In genomic region chr6:100288730-100289035, GRCm38 (mm10) we compare ENCODE assay signal across 8 mouse cellular contexts. TPM values are rescaled to one million over a fixed set of nuclear protein-coding genes. Genes with fewer than 3 reads are reported as not detected.
DNase-seq lines count a peak whose midpoint lies in the region; ATAC-seq lines count a peak whose summit lies in the region.

No protein-coding gene starts in this region.

- WGBS in heart, embryonic 13.5 days = 33% methylated on average over 4 of the region's 4 CpGs
- 49% methylated on average over 4 of the region's 4 CpGs for WGBS in intestine, embryonic 15.5 days
- 45% methylated on average over 4 of the region's 4 CpGs for WGBS in stomach, embryonic 16.5 days

- H3K9ac ChIP-seq in heart, embryonic 13.5 days = no peak overlapping the region
- H3K9ac ChIP-seq in intestine, embryonic 15.5 days = no peak overlapping the region; the same call in 1 of the 2 replicates
- H3K9ac ChIP-seq in stomach, embryonic 16.5 days (ENCODE audit: low read length) = no peak overlapping the region

- intact Hi-C loops in heart, postnatal 10 days (cut with DNase I) = loop anchor here (5.0 to 10.0 kb wide), 4 partner anchors 224 to 621 kb away; partner anchors contain the start of genes Eif4e3, Gm20696 and Ppp4r2

- H3K27ac ChIP-seq in heart, embryonic 13.5 days (replicated peaks) = no peak overlapping the region
- no peak overlapping the region; the same call in 1 of the 2 replicates for H3K27ac ChIP-seq in intestine, embryonic 15.5 days
- H3K27ac ChIP-seq in stomach, embryonic 16.5 days (ENCODE audit: low read length) = no peak overlapping the region

- no peak for DNase-seq in heart, postnatal 10 days
- peak; percentile 21 for DNase-seq in right cerebral cortex, postnatal 14 days
- DNase-seq in right cerebral cortex, adult 18-20 months = no peak
- DNase-seq in lung, postnatal 36 days = no peak
- DNase-seq in frontal cortex, postnatal 25 days (ENCODE audit: low spot score in 2 of 2) = no peak

- H3K27me3 ChIP-seq in heart, embryonic 13.5 days (replicated peaks) = peaks cover 23% of the 10 kb centered on the region; the same call in 1 of the 2 replicates
- H3K27me3 ChIP-seq in intestine, embryonic 15.5 days (replicated peaks) = no peaks in the 10 kb centered on the region
- no peaks in the 10 kb centered on the region for H3K27me3 ChIP-seq in stomach, embryonic 16.5 days (ENCODE audit: control insufficient read depth, insufficient read depth, low read length)

- H3K36me3 ChIP-seq in heart, embryonic 13.5 days = no peaks in the 10 kb centered on the region
- H3K36me3 ChIP-seq in intestine, embryonic 15.5 days = no peaks in the 10 kb centered on the region
- no peaks in the 10 kb centered on the region for H3K36me3 ChIP-seq in stomach, embryonic 16.5 days (ENCODE audit: control insufficient read depth, insufficient read depth, low read length)

- H3K4me3 ChIP-seq in heart, embryonic 13.5 days = peak overlapping the region; percentile 77
- H3K4me3 ChIP-seq in intestine, embryonic 15.5 days (replicated peaks) = peak overlapping the region; percentile 82
- no peak overlapping the region for H3K4me3 ChIP-seq in stomach, embryonic 16.5 days (replicated peaks; ENCODE audit: low read length)

- no peak for ATAC-seq in heart, embryonic 13.5 days (ENCODE audit: extremely low read depth, insufficient number of reproducible peaks, low FRiP score, low TSS enrichment)
- ATAC-seq in intestine, embryonic 15.5 days = no peak
- ATAC-seq in stomach, embryonic 16.5 days (ENCODE audit: insufficient read depth, low FRiP score) = no peak

- H3K9me3 ChIP-seq in heart, embryonic 13.5 days = no peaks in the 10 kb centered on the region
- no peaks in the 10 kb centered on the region for H3K9me3 ChIP-seq in intestine, embryonic 15.5 days
- H3K9me3 ChIP-seq in stomach, embryonic 16.5 days (replicated peaks; ENCODE audit: control insufficient read depth, low read length) = no peaks in the 10 kb centered on the region

- H3K4me1 ChIP-seq in heart, embryonic 13.5 days = peaks cover 41% of the 10 kb centered on the region
- peaks cover 13% of the 10 kb centered on the region for H3K4me1 ChIP-seq in intestine, embryonic 15.5 days (replicated peaks)
- peaks cover 11% of the 10 kb centered on the region for H3K4me1 ChIP-seq in stomach, embryonic 16.5 days (ENCODE audit: control insufficient read depth, insufficient read depth, low read length)

- peak overlapping the region; percentile 97 for H3K4me2 ChIP-seq in heart, embryonic 13.5 days
- peak overlapping the region; percentile 99 for H3K4me2 ChIP-seq in intestine, embryonic 15.5 days (replicated peaks)
- H3K4me2 ChIP-seq in stomach, embryonic 16.5 days (ENCODE audit: low read depth, low read length) = peak overlapping the region; percentile 99

RNA-seq across cellular contexts. Expression of gene Rybp, which starts 1.4 kb away (rescaled TPM):
- 12.1 and 12.2 TPM in 2 replicates for polyA plus RNA-seq in heart, embryonic 13.5 days (2015; fragmentation: Nextera tagmentation; extraction: Ambion mirVana)
- total RNA-seq in heart, postnatal 10 days (2021) = 10 to 100 TPM; 16.8 to 24.9 TPM
- 15.4 and 17.8 TPM in 2 replicates for polyA plus RNA-seq in intestine, embryonic 15.5 days (2015; fragmentation: Nextera tagmentation; extraction: Ambion mirVana)
- 8.9 and 10.5 TPM in 2 replicates for polyA plus RNA-seq in stomach, embryonic 16.5 days (2015; fragmentation: Nextera tagmentation; extraction: Ambion mirVana)
